Mouse (Mus musculus): ENCODE measurements at regions not wholly inside any gene's neighbourhood (a gene's known extent, or its start where the extent isn't known, plus 50 kb on each side); places are given as distances from the start of the nearest gene placed in this dataset.

DNA sequence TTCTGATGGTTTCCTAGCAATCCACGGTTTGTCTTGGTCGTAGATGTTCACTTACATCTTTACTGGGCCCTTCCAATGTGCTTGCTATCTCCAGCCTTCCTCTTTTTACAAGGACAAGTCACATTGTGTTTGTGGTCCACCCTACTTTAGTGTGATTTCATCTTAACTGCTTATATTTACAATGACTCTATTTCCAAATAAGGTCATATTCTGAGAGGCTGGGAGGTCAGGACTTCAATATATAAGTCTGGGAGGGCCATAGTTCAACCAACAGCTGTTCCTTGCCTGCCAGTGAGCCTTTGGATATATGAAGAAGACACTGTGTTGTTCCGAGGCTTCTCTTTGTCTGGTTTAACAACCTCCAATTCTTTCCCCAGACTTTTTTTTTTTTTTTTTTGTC is 569.9 kb downstream of the Ccdc171 start:
- no peaks in the 10 kb centered on the region for H3K36me3 ChIP-seq (ENCODE audit: control insufficient read depth, insufficient read depth, low read length)
- H3K9ac ChIP-seq (ENCODE audit: low read depth, low read length) = no peak overlapping the region
- ATAC-seq (replicated peaks; ENCODE audit: low FRiP score) (no peak), DNase-seq (ENCODE audit: low spot score) (no peak)
- no peak overlapping the region for H3K4me3 ChIP-seq (ENCODE audit: low read depth, low read length)
- no peak overlapping the region for H3K27ac ChIP-seq (ENCODE audit: low read depth, low read length)
- no peaks in the 10 kb centered on the region for H3K9me3 ChIP-seq (ENCODE audit: control insufficient read depth, low read length)
- 83% methylated on average over 3 of the region's 3 CpGs for WGBS
- H3K4me1 ChIP-seq (replicated peaks; ENCODE audit: control insufficient read depth, insufficient read depth, low read length) = no peaks in the 10 kb centered on the region
- H3K27me3 ChIP-seq (replicated peaks; ENCODE audit: control insufficient read depth, insufficient read depth, low read length) = no peaks in the 10 kb centered on the region
- H3K4me2 ChIP-seq = no peak overlapping the region

DNA sequence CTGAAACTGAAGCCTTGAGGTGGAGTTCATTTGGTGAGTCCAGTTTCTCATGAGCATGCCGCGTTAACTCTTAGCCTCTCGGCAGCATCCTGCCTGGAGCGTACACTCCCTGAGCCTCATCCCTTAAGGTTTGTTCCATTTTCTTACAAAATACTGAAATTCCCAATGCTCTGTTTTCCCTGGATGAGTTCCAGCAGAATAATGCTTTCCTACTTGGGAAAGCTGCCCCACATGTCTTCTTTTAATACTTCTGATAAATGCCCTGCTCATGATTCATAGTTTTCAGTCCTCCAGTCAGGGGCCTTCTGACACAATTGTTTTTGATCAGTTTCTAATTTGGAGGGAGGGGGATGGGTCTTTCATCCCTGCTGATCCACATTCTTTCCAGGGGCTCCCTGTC is 570.7 kb downstream of the Ccdc171 start:
- Histone ChIP-seq H3K4me2 (no peak overlapping the region), H3K4me1 (replicated peaks; ENCODE audit: control insufficient read depth, insufficient read depth, low read length) (no peaks in the 10 kb centered on the region), H3K9me3 (ENCODE audit: control insufficient read depth, low read length) (no peaks in the 10 kb centered on the region), H3K36me3 (ENCODE audit: control insufficient read depth, insufficient read depth, low read length) (no peaks in the 10 kb centered on the region), H3K27me3 (replicated peaks; ENCODE audit: control insufficient read depth, insufficient read depth, low read length) (no peaks in the 10 kb centered on the region), H3K4me3 (ENCODE audit: low read depth, low read length) (no peak overlapping the region), H3K27ac (ENCODE audit: low read depth, low read length) (no peak overlapping the region), H3K9ac (ENCODE audit: low read depth, low read length) (no peak overlapping the region)
- WGBS = 87% methylated on average over 4 of the region's 4 CpGs
- ATAC-seq (replicated peaks; ENCODE audit: low FRiP score) = no peak
- DNase-seq (ENCODE audit: low spot score) = no peak

DNA sequence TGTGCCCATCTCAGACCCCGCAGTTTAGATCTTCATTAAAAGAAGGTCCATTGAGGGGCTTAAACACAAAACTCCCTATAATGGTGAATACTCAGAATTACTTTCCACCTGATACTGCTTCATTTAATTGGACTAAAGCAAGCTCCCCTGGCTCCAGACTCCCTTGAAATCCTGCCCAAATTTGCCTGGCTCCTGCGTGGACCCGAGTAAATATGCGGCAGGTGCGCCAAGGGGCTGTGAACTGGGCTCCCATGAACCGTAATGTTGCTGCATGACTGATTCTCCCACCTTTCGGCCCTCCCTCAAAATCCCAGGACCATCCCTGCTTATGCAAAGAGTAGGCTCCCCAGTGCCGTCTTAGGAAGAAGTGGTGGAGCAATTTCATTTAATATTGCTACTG is 573.7 kb downstream of the Ccdc171 start:
- no peak overlapping the region for H3K27ac ChIP-seq (ENCODE audit: low read depth, low read length)
- no peaks in the 10 kb centered on the region for H3K4me1 ChIP-seq (replicated peaks; ENCODE audit: control insufficient read depth, insufficient read depth, low read length)

DNA sequence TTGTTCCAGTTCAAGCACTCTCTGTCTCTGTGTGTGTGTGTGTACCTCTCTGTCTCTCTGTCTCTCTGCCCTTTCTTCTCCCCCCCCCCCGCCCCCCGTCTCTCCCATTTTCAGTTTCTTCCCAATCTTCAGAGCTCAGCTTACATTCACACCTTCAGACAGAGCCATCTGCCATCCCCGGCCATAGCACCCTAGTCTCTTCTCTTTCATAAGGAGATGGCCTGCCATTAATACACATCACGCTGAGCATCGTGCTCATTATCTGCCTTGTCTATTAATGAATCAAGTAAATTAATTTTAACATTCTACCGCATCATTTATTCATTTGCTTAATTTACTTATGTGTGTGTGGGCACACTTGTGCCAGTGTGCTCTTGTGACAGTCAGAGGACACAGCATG is 573.2 kb downstream of the Bnc2 start:
- H3K27ac ChIP-seq (ENCODE audit: low read depth, low read length) = no peak overlapping the region
- 77% methylated on average over 6 of the region's 6 CpGs for WGBS
- no peak for DNase-seq (ENCODE audit: low spot score)

More for the DNA sequence above, 573.7 kb downstream of the Ccdc171 start:
- Histone ChIP-seq H3K9me3 (ENCODE audit: control insufficient read depth, low read length) (no peaks in the 10 kb centered on the region), H3K27me3 (replicated peaks; ENCODE audit: control insufficient read depth, insufficient read depth, low read length) (no peaks in the 10 kb centered on the region), H3K9ac (ENCODE audit: low read depth, low read length) (no peak overlapping the region), H3K36me3 (ENCODE audit: control insufficient read depth, insufficient read depth, low read length) (no peaks in the 10 kb centered on the region), H3K4me2 (no peak overlapping the region), H3K4me3 (ENCODE audit: low read depth, low read length) (no peak overlapping the region)
- ATAC-seq (replicated peaks; ENCODE audit: low FRiP score) = no peak
- no peak for DNase-seq (ENCODE audit: low spot score)
- 89% methylated on average over 8 of the region's 8 CpGs for WGBS

DNA sequence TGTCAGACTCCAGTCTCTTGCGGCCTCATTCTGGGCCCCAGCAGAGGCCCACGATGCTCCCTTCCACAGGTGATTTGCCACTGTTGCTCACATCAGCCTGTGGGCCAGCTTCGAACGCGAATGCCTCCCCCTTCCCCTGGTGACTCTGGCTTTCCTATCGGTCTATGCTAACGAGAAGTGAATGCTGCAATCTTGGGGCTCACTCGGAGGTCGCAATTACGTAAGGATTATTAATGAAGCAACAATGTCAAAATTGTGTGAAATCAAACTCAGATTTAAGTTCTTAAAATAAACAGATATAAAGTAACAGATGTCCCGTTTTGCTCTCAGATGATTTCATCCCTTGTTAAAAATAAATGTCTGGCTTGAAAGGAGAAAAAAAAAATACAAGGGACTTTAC is 572.3 kb downstream of the Bnc2 start:
- no peaks in the 10 kb centered on the region for H3K4me1 ChIP-seq (replicated peaks; ENCODE audit: control insufficient read depth, insufficient read depth, low read length)
- WGBS = 66% methylated on average over 11 of the region's 11 CpGs
- H3K27ac ChIP-seq (ENCODE audit: low read depth, low read length) = no peak overlapping the region
- DNase-seq (ENCODE audit: low spot score) (no peak), ATAC-seq (replicated peaks; ENCODE audit: low FRiP score) (no peak)
- no peak overlapping the region for H3K4me2 ChIP-seq
- no peaks in the 10 kb centered on the region for H3K9me3 ChIP-seq (ENCODE audit: control insufficient read depth, low read length)
- no peaks in the 10 kb centered on the region for H3K36me3 ChIP-seq (ENCODE audit: control insufficient read depth, insufficient read depth, low read length)
- H3K9ac ChIP-seq (ENCODE audit: low read depth, low read length) = no peak overlapping the region
- no peaks in the 10 kb centered on the region for H3K27me3 ChIP-seq (replicated peaks; ENCODE audit: control insufficient read depth, insufficient read depth, low read length)
- no peak overlapping the region for H3K4me3 ChIP-seq (ENCODE audit: low read depth, low read length)

More for the DNA sequence above, 573.2 kb downstream of the Bnc2 start:
- Histone ChIP-seq H3K4me3 (ENCODE audit: low read depth, low read length) (no peak overlapping the region), H3K27me3 (replicated peaks; ENCODE audit: control insufficient read depth, insufficient read depth, low read length) (no peaks in the 10 kb centered on the region), H3K4me2 (no peak overlapping the region), H3K4me1 (replicated peaks; ENCODE audit: control insufficient read depth, insufficient read depth, low read length) (no peaks in the 10 kb centered on the region), H3K9ac (ENCODE audit: low read depth, low read length) (no peak overlapping the region), H3K9me3 (ENCODE audit: control insufficient read depth, low read length) (no peaks in the 10 kb centered on the region), H3K36me3 (ENCODE audit: control insufficient read depth, insufficient read depth, low read length) (no peaks in the 10 kb centered on the region)
- no peak for ATAC-seq (replicated peaks; ENCODE audit: low FRiP score)

DNA sequence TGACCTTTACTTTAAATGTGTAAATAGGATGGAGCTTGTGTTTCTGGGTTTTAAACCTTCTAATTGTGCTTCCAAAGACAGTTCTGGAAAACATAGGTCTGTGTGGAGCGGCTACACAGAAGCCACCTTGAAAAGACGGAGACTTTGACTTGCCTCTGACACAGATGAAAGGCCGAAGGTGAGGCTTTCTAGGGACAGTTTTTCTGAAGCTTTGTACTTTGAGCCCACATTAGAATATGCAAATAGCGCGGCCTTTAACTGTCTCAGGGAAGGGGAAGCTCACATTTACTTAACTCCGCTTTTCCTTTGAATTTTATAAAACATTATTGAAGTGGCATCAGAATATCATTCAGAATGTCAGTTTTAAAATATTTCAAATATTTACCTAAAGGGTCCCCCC is 566.5 kb downstream of the Bnc2 start:
- DNase-seq (ENCODE audit: low spot score) (no peak), ATAC-seq (replicated peaks; ENCODE audit: low FRiP score) (no peak)
- Histone ChIP-seq H3K9ac (ENCODE audit: low read depth, low read length) (no peak overlapping the region), H3K4me2 (no peak overlapping the region), H3K27ac (ENCODE audit: low read depth, low read length) (no peak overlapping the region), H3K4me1 (replicated peaks; ENCODE audit: control insufficient read depth, insufficient read depth, low read length) (0 out of 2 replicates have a peak, but pooled peaks cover 5% of the 10 kb centered on the region), H3K9me3 (ENCODE audit: control insufficient read depth, low read length) (no peaks in the 10 kb centered on the region), H3K27me3 (replicated peaks; ENCODE audit: control insufficient read depth, insufficient read depth, low read length) (no peaks in the 10 kb centered on the region), H3K36me3 (ENCODE audit: control insufficient read depth, insufficient read depth, low read length) (no peaks in the 10 kb centered on the region), H3K4me3 (ENCODE audit: low read depth, low read length) (no peak overlapping the region)
- WGBS = 77% methylated on average over 6 of the region's 6 CpGs

DNA sequence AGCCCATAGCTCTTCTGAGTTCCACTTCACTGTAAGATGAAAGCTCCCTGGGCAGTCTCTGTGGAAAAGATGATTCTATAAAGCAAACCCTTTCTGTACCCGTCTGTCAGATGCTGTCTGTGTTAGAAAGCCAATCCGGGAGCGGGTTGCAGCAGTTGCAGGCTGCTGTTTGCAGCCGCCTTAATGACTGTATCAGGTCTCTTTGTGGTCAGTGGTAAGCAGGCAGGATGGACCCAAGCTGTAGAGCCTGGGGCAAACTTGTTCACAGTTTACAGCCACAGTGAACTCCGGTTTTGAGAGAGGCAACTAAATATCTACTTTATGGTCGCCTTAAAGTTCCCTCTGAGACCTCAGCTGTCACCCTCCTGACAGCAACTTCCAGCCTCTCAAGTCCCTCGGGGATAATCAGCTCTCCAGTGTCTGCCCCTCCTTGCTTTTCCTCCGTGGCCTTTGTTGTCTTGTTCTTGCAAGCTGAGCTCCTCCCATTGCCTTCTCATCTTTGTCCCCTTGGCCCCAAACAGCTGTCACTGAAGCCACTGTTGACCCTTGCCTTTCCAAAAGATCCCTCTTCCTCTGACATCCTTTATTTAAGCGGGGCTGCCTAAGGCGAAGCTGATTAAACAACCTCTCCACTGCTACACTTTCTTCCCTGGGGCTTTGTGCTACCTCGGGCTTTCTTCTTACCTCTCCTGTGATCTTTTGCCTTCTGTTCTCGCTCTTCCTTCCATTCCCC is 565.1 kb downstream of the Bnc2 start:
- no peak overlapping the region for H3K9ac ChIP-seq (ENCODE audit: low read depth, low read length)
- no peaks in the 10 kb centered on the region for H3K36me3 ChIP-seq (ENCODE audit: control insufficient read depth, insufficient read depth, low read length)
- ATAC-seq (replicated peaks; ENCODE audit: low FRiP score) (no peak), DNase-seq (ENCODE audit: low spot score) (no peak)
- H3K4me1 ChIP-seq (replicated peaks; ENCODE audit: control insufficient read depth, insufficient read depth, low read length) = 0 out of 2 replicates have a peak, but pooled peaks cover 5% of the 10 kb centered on the region
- no peak overlapping the region for H3K4me2 ChIP-seq
- no peaks in the 10 kb centered on the region for H3K27me3 ChIP-seq (replicated peaks; ENCODE audit: control insufficient read depth, insufficient read depth, low read length)
- WGBS = 33% methylated on average over 12 of the region's 12 CpGs
- H3K9me3 ChIP-seq (ENCODE audit: control insufficient read depth, low read length) = no peaks in the 10 kb centered on the region
- H3K27ac ChIP-seq (ENCODE audit: low read depth, low read length) = no peak overlapping the region
- no peak overlapping the region for H3K4me3 ChIP-seq (ENCODE audit: low read depth, low read length)

DNA sequence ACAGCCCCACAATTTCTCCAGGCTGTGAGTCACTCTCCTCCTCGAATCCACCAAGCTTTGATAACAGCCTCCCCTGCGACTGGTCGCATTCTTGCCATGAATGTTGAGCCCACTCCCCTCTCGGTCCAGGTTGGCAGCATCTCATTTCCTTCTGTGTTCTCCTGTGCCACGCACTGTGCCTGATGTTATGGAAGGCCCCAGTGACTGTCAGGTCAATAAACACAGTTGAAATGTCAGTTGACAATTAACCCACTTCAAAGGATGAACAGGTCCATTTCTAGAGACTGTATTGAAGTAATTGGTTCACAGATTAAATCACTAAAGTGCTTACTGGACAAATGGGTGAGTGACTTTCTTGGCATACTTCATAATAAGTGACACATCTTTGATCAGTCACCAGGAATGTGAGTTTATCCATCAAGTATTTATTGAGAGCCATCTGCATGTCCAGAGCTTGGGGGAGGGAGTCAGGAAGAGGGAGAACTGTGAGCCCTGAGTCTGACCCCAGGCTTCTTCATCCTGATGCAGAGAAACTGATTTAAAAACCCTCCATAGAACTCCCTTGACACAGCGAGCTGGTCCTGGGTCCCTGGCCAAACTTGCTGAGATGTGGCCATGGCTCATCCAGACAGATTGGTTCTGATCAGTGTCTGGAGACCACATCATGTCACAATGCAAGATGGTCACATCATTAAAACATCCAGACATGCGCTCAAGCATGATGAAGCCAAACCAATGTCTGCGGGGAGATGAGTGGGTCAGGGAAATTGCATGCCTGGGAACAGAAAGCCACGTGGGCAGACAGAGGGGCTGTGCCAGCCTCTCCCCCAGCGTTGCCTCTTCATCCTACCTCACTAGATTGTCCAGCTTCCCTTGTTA is 560.7 kb downstream of the Bnc2 start:
- 72% methylated on average over 10 of the region's 10 CpGs for WGBS
- ATAC-seq (replicated peaks; ENCODE audit: low FRiP score) = no peak
- no peaks in the 10 kb centered on the region for H3K36me3 ChIP-seq (ENCODE audit: control insufficient read depth, insufficient read depth, low read length)

More for the DNA sequence above, 560.7 kb downstream of the Bnc2 start:
- Histone ChIP-seq H3K4me1 (replicated peaks; ENCODE audit: control insufficient read depth, insufficient read depth, low read length) (0 out of 2 replicates have a peak, but pooled peaks cover 4% of the 10 kb centered on the region), H3K27me3 (replicated peaks; ENCODE audit: control insufficient read depth, insufficient read depth, low read length) (no peaks in the 10 kb centered on the region), H3K4me2 (no peak overlapping the region), H3K4me3 (ENCODE audit: low read depth, low read length) (no peak overlapping the region), H3K27ac (ENCODE audit: low read depth, low read length) (no peak overlapping the region), H3K9me3 (ENCODE audit: control insufficient read depth, low read length) (no peaks in the 10 kb centered on the region), H3K9ac (ENCODE audit: low read depth, low read length) (no peak overlapping the region)
- DNase-seq (ENCODE audit: low spot score) = no peak

Data from liver, embryonic 11.5 days (tissue).